Mouse (Mus musculus) naive thymus-derived CD4-positive, alpha-beta T cell, adult 2 months (primary cell): ENCODE results near the gene Echs1.
A peak's percentile ranks its signal among the peaks of the same experiment; 100 is the strongest.
"Not testable (repeated sequence)": the region's sequence is repeated elsewhere in the genome, so short reads cannot be mapped to it uniquely, and the experiment has no call there.

Source experiments
- DNase-seq: peaks from one replicate; pipeline ENCODE4 v3.0.0-alpha.2; 2011; ENCODE audit warnings: low read depth

Echs1 gene

GRCm38 (mm10) chr7:140116329-140117054, at the start of gene Echs1:
Echs1 (minus strand) TSS chr7:140116476.
- peak; percentile 90 for DNase-seq

DNA sequence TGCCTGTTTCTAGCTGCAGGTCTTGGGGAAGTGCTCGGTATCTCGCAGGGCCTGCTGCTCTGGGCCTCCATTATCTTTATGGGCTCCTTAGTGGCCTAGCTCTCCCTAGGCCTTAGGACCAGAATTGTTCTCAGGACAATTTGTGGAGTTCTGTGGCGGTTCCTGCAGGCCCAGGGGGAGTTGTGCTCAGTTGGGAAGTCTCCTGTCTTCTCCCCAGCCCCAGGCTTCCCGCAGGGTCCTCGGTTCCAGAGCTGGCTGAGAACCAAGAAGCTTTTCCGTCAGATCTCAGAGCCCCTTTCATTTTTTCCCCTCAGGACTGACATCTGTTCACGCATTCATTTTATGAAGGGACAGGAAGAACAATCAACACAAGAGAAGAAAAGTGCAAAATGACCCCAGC, 48.4 kb upstream of the Echs1 start, which contains the start of gene Olfr522:
Olfr522 (minus strand) TSS at position 101 of the 400 bp plus-strand sequence.
- DNase-seq, result no peak

GRCm38 (mm10) chr7:140160363-140160762, 44.1 kb upstream of the Echs1 start:
- no peak for DNase-seq

GRCm38 (mm10) chr7:140154218-140154927, 38.1 kb upstream of the Echs1 start, which contains the start of gene Sprn:
Sprn (minus strand) TSS chr7:140154877.
- DNase-seq, result no peak

DNA sequence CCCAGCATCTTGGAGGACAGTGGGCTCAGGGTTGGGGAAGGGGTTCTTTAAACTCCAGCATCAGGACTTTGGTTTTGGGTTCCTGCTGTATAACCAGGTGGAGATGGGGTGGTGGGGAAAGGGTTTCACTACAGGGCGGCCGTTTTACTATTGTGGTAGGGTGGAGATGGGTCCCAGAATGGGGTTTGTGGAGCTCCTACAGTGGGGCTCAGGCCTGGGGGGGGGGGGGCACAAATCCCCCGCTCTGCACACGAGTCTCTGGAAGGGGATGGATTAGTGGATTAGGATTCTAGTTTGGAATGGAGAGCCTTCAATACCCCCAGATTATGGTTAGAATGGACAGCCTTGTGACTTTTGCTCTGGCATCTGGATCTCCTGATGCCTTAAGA, 37.5 kb upstream of the Echs1 start:
- no peak for DNase-seq

GRCm38 (mm10) chr7:140153383-140153782, 37.1 kb upstream of the Echs1 start:
- no peak for DNase-seq

- no peak for DNase-seq
These were observed 28.3 kb upstream of the Echs1 start for GRCm38 (mm10) chr7:140144550-140144949.

GRCm38 (mm10) chr7:140141350-140141749, 25.1 kb upstream of the Echs1 start:
- peak; percentile 86 for DNase-seq

DNA sequence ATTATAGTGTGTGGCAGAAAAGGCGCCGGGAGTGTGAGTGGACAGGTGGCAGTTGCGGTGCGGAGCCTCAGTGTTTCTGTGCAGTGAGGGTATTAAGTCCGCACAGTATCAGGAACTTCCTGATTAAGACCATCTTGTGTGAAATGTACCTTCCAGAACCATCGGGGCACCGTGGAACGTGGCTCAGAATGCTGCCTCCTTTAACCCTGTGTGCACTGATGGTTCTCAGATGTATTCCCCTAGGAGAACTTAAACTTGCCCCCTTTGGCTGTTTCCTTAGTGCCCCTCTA, 21.7 kb upstream of the Echs1 start:
- no peak for DNase-seq

DNA sequence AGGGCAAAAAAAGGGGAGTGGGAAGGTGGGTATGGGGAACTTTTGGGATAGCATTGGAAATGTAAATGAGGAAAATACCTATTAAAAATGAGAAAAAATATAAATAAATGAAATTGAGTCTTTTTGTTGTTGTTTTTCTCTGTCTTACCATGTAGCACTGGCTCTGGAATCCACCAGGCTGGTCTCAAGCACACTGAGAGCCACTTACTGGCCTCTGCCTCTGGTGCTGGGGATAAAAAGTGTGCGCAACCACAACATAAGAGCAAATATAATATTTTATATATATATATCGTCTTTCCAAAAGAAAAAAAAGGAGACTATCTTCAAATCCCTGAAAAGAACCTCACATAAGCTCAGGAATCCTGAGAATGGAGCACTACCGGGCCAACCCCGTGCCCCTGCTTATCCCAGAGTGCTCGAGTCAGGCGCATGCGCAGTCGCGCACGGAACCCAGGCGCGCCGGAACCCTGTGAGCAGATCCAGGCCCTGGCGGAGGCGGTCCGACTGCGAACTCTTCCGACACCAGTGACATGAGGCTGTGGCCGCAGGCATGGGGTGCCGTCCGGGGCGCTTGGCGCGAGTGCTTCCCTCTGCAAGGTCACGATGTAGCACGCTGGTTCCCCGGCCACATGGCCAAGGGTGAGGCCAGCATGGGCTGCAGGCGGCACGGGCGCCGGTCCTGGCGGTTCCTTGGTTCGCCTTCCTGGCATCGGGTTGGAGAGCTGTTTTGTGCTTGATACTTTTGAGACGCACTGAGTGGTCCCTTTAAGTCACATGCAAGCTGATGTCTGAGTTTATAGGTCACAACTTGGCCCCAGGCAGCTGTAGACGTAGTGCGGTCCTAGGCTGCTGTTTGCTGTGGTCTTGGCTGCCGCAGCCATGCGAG, 21.1 kb upstream of the Echs1 start, which contains the start of gene Mtg1:
Mtg1 (plus strand) TSS at position 430 of the 886 bp plus-strand sequence.
- DNase-seq, result peak; percentile 98

- no peak for DNase-seq
These were observed 19.0 kb upstream of the Echs1 start for GRCm38 (mm10) chr7:140135106-140135770.

- DNase-seq, result not testable (repeated sequence)
These were observed 17.8 kb upstream of the Echs1 start for GRCm38 (mm10) chr7:140134033-140134432.

- DNase-seq, result not testable (repeated sequence)
These were observed 15.9 kb upstream of the Echs1 start for GRCm38 (mm10) chr7:140132184-140132583.

GRCm38 (mm10) chr7:140127911-140128310, 11.6 kb upstream of the Echs1 start:
- DNase-seq, result no peak

- DNase-seq, result no peak
These were observed 10.7 kb upstream of the Echs1 start for GRCm38 (mm10) chr7:140126934-140127333.

DNA sequence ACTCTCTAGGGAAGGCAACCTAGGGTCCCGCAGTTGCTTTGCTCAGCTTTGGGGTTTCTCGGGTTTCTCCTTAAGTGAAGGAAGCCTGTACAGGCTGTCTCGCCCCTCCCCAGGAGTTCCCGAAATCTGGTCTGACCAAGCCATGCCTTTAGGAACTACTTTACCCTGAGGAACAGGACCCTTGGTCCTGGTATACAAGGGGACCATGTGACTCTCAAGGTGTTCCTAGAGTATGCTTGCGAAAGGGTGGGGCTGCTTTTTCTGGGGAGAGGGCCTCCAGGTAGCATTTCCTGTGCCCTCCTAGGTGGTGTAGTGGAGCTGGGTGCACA, 9.7 kb upstream of the Echs1 start:
- no peak for DNase-seq

DNA sequence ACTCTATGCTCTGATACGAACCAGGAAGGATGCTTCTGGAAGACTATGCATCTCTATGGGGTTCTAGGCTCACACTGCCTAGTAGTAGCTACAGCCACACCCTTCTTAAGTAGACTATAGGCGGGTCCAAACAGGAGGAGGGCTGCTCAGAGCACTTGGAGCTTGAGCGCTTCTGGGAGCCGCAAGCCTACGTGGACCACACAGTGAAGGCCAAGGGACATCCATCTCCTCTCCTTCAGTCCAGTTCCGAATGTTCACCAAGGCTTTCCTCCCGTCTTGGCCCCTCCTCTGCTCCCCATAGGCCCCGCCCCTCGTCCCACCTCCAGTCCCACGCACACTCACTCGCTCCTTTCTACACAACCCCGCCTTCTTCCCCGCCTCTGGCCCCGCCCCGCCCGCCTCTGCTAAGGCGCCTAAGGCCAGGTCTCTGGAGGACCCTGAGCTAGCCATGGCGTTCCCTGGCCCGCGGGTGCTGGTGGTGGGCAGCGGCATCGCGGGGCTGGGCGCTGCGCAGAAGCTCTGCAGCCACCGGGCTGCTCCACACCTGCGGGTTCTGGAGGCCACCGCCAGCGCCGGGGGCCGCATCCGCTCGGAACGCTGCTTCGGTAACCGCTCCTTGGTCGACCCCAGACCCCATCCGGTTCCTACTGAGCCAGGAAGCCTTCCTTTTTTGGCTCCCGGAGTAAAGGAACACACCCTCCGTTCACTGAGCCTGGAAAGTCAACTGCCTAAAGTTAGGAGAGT, 9.2 kb upstream of the Echs1 start:
- DNase-seq, result peak; percentile 91

DNA sequence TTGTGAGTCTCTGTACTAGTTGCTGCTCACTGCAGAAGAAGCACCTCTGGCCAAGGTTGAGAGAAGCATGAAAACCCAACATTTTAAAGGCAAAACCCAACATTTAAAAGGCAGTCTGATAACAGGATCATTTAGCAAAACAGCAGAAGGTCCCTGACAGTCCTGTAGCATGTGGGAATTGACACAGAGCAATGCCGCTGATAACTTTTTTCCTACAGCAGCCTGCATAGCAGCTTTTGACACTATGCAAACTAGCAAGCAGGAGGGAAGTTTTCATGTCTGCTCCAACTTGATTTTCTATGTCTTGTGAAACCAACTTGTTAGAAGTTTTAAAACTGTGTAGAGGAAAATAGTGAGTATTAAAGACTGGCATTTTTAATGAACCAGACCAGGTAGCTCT, 8.1 kb upstream of the Echs1 start:
- DNase-seq, result no peak

DNA sequence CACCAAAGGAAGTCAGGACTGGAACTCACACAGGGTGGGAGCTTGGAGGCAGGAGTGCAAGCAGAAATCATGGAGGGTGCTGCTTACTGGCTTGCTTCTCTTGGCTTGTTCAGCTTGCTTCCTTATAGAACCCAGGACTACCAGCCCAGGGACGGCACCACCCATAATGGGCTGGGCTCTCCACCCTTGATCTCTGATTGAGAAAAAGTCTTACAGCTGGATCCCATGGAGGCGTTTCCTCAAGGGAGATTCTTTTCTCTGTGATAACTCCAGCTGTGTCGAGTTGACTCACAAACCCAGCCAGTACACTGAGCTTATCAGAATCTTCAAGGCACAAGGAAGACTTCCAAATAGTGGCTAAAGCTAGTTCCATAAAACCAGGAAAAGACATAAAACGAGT, 6.5 kb upstream of the Echs1 start:
- no peak for DNase-seq

GRCm38 (mm10) chr7:140121338-140121910, 5.1 kb upstream of the Echs1 start:
- no peak for DNase-seq

DNA sequence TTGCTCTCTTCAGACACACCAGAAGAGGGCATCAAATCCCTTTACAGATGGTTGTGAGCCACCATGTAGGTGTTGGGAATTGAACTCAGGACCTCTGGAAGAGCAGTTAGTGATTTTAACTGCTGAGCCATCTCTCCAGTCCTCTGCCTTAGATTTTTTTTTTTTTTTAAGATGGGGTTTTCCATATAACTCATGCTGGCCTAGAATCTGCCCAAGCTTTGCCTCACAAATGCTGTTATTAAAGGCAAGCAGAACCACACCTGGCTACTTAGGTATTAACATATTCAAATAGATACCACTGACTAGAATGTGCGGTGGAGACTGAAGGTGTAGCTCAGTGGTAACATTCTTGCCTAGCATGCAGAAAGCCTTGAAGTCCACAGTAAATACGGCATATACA, 4.2 kb upstream of the Echs1 start:
- DNase-seq, result no peak
